Mouse (Mus musculus) embryonic facial prominence, embryonic 15.5 days (tissue): Measurements from ENCODE around the gene Iqsec1. TPM values are rescaled to one million over a fixed set of nuclear protein-coding genes. Genes with fewer than 3 reads are reported as not detected.

Experiments used
- ATAC-seq: fragments of 200-750 bp; cut with Nextera tagmentation; 2 replicates; pipeline ENCODE4 v1.8.0; 2017; ENCODE audit warnings: low read depth, moderate TSS enrichment; ENCODE audit not compliant: insufficient number of reproducible peaks, low FRiP score, low TSS enrichment
- H3K27ac ChIP-seq: fragments of 300-500 bp; sonication (generic); replicated peaks from 2 replicates; pipeline ENCODE4 v1.5.1; 2015; ENCODE audit warnings: mild to moderate bottlenecking, inconsistent platforms
- H3K27me3 ChIP-seq: fragments of 300-500 bp; sonication (generic); 2 replicates; pipeline ENCODE4 v1.6.1; 2015; ENCODE audit warnings: inconsistent platforms
- H3K36me3 ChIP-seq: fragments of 300-500 bp; sonication (generic); 2 replicates; pipeline ENCODE4 v1.6.1; 2015; ENCODE audit warnings: mild to moderate bottlenecking, inconsistent platforms
- H3K4me1 ChIP-seq: fragments of 300-500 bp; sonication (generic); 2 replicates; pipeline ENCODE4 v1.6.1; 2015; ENCODE audit warnings: inconsistent platforms
- H3K4me2 ChIP-seq: fragments of 300-500 bp; sonication (generic); replicated peaks from 2 replicates; pipeline ENCODE4 v1.6.1; 2015; ENCODE audit warnings: mild to moderate bottlenecking, inconsistent platforms
- H3K4me3 ChIP-seq: fragments of 300-500 bp; sonication (generic); replicated peaks from 2 replicates; pipeline ENCODE4 v1.5.1; 2015; ENCODE audit warnings: mild to moderate bottlenecking, inconsistent platforms
- H3K9ac ChIP-seq: fragments of 300-500 bp; sonication (generic); 2 replicates; pipeline ENCODE4 v1.6.1; 2015; ENCODE audit warnings: inconsistent platforms
- H3K9me3 ChIP-seq: fragments of 300-500 bp; sonication (generic); replicated peaks from 2 replicates; pipeline ENCODE4 v1.6.1; 2016; ENCODE audit warnings: inconsistent platforms
- WGBS: fragments of 180-500 bp; shearing (Covaris S2); methylation state at CpG from one replicate; pipeline ENCODE4 v1.1.7; 2015; 5-methylcytosine and 5-hydroxymethylcytosine counted together
- polyA plus RNA-seq: library from polyadenylated mRNA; unstranded; fragments of >200 nt; fragmentation: Nextera tagmentation; extraction: Ambion mirVana; gene quantifications from 2 replicates; pipeline ENCODE4 v1.2.1, GENCODE M21; 2015

Gene Iqsec1
- polyA plus RNA-seq, 1 experiment from 2014 or later, result 11.4 TPM

DNA sequence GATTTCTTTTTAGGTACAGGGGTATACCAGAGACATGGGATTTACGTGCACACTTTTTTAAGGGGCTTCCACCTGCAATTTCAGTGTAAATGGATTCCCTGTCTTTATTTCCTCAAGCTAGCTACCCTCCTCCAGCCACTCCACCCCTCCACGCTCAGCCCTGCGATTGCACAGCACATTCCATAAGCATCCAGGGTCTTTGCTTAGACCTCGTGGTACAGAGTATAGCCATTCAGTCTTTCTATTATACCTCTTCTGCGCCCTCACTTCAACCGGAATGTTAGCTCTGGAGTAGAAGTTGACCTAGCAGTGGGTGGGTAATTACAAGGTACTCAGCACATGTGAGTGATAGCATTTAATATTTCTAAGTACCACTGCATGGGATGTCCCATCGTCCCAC is 13.1 kb upstream of the Iqsec1 start:
- no peak overlapping the region for H3K27ac ChIP-seq
- H3K27me3 ChIP-seq, result no peaks in the 10 kb centered on the region; the same call in 1 of the 2 replicates
- WGBS, result 40% methylated on average over 7 of the region's 7 CpGs
- H3K4me2 ChIP-seq, result no peak overlapping the region
- H3K4me1 ChIP-seq, result peaks cover 9% of the 10 kb centered on the region
- H3K4me3 ChIP-seq, result no peak overlapping the region
- no peaks in the 10 kb centered on the region for H3K36me3 ChIP-seq
- no peak overlapping the region for H3K9ac ChIP-seq
- no peak for ATAC-seq
- H3K9me3 ChIP-seq, result no peaks in the 10 kb centered on the region

DNA sequence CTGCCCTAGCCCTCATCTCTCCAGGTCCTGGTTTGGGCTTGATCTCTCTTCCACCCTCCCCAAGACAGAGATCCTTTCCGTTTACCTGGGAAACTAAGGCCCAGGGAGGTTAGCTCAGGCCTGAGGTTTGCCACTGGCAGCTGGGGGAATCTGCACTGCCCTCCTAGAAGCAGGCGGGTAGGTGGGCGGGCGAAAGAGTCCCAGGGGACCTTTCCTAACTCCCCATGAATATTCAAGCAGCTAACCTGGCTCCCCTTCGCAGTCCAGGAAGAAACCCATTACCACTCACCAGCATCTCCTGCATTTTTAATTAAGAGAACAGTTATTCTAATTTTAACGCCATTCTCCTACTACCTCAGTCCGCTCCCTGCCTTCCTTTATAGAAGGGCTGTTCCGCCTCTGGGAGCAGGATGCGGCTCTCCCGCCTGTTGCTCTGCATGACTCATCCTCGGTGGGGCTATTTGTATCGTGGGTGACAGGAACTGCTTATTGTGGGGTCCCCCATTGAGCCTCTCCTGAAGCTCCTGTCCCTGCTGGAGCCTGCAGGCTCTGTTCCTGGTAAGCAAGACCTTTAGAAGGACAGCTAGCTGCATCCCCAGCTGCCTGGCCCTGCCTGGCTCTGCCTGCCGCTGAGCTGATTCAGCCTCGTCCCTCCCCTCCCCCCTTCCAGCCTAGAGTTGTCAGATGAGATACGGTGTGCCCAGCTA is 12.5 kb upstream of the Iqsec1 start:
- no peak overlapping the region for H3K4me2 ChIP-seq
- H3K36me3 ChIP-seq, result no peaks in the 10 kb centered on the region
- no peak overlapping the region for H3K9ac ChIP-seq
- no peak for ATAC-seq
- no peaks in the 10 kb centered on the region; the same call in 1 of the 2 replicates for H3K27me3 ChIP-seq
- H3K4me1 ChIP-seq, result peaks cover 9% of the 10 kb centered on the region
- WGBS, result 13% methylated on average over 15 of the region's 15 CpGs
- no peaks in the 10 kb centered on the region for H3K9me3 ChIP-seq
- H3K27ac ChIP-seq, result no peak overlapping the region
- H3K4me3 ChIP-seq, result no peak overlapping the region

DNA sequence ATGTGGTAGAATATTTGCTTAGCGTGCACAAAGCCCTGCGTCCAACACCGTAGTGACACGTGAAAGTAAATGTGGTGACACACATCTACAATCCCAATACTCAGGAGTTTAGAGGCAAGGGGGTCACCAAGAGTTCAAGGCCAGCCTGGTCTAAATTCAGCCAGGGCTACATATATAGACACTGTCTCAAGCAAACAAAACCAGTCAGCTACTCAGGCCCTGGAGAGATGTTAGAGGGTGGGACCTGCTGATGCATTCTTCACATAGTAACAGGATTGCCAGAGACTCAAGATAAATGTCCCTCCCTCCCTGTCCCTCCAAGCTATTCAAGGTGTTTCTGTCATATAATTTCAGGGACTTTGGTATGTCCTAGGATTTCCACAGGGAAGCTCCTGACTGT is 10.7 kb upstream of the Iqsec1 start:
- ATAC-seq, result no peak
- no peaks in the 10 kb centered on the region for H3K9me3 ChIP-seq
- no peaks in the 10 kb centered on the region; the same call in 1 of the 2 replicates for H3K27me3 ChIP-seq
- WGBS, result 92% methylated on average over 4 of the region's 4 CpGs
- H3K4me3 ChIP-seq, result no peak overlapping the region
- H3K4me1 ChIP-seq, result peaks cover 9% of the 10 kb centered on the region
- H3K4me2 ChIP-seq, result no peak overlapping the region
- H3K27ac ChIP-seq, result no peak overlapping the region
- no peaks in the 10 kb centered on the region for H3K36me3 ChIP-seq
- no peak overlapping the region for H3K9ac ChIP-seq

DNA sequence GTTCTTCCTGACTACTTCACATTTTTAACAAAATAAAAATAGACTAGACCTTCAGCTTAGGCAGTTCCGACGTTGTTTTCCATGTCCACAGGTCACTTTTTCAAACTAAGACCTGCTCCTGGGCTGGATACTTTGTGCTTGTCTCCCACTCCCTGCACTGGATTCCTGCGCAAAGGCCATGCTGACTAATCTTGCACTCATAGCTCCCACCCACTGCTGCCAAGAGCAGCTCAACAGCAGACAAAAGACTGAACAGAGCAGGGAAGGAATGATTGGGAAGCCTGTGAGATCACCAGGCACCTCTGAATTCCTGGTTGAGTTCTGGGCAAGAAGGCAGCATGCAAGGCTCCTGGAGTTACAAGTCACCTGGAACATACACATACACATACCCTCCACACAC is 8.5 kb upstream of the Iqsec1 start:
- Histone ChIP-seq H3K27ac (no peak overlapping the region), H3K9ac (no peak overlapping the region), H3K9me3 (no peaks in the 10 kb centered on the region), H3K4me3 (no peak overlapping the region), H3K4me1 (peaks cover 9% of the 10 kb centered on the region), H3K27me3 (no peaks in the 10 kb centered on the region; the same call in 1 of the 2 replicates), H3K36me3 (no peaks in the 10 kb centered on the region), H3K4me2 (no peak overlapping the region)
- 94% methylated on average over 3 of the region's 3 CpGs for WGBS
- no peak for ATAC-seq

DNA sequence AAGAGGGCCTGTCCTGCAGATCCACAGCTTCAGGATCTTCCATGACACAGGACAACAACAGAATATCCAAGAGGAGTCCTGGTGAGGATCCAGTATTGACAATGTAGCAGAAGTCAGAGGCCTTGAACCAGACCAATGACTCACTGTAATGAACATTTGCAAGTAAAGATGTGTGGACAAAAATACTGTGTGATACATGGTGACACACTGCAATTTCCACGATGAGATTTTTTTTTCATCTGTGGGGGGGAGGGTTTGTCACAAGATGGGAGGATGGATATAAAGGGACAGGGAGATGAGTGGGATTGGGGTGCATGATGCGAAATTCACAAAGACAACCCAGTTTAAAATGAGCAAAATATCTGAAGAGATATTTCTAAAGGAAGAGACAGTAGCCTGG is 7.7 kb upstream of the Iqsec1 start:
- Histone ChIP-seq H3K27me3 (no peaks in the 10 kb centered on the region; the same call in 1 of the 2 replicates), H3K4me3 (no peak overlapping the region), H3K27ac (no peak overlapping the region), H3K4me1 (peaks cover 6% of the 10 kb centered on the region), H3K36me3 (no peaks in the 10 kb centered on the region), H3K9ac (no peak overlapping the region), H3K9me3 (no peaks in the 10 kb centered on the region), H3K4me2 (no peak overlapping the region)
- no peak for ATAC-seq
- WGBS, result 91% methylated on average over 2 of the region's 2 CpGs

DNA sequence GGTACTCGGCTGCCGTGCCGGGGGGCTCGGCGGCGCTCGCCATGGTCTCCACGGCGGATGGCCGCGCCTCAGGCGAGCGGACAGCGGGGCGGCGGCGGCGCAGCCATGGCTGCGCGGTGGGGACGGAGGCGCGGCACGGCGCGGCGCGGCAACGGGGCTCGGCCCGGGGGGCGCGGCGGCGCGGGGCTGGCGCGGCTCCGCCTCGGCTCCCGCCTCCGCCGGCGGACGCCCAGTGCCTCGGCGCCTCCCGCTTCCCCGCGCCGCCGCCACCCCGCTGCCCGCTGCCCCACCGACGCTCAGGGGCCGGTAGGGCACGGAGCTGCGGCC is 223 bp downstream of the Iqsec1 start:
- H3K36me3 ChIP-seq, result no peaks in the 10 kb centered on the region
- WGBS, result under 1% methylated on average over 59 of the region's 59 CpGs
- H3K9ac ChIP-seq, result peak overlapping the region; percentile 39
- H3K4me3 ChIP-seq, result peak overlapping the region; percentile 59
- no peak overlapping the region for H3K27ac ChIP-seq
- 0 out of 2 replicates have a peak, but pooled peaks have one; percentile 30 for ATAC-seq
- H3K4me1 ChIP-seq, result peaks cover 15% of the 10 kb centered on the region
- H3K4me2 ChIP-seq, result peak overlapping the region; percentile 100
- H3K9me3 ChIP-seq, result peaks cover 10% of the 10 kb centered on the region; the same call in 1 of the 2 replicates
- H3K27me3 ChIP-seq, result peaks cover 4% of the 10 kb centered on the region; the same call in 1 of the 2 replicates

DNA sequence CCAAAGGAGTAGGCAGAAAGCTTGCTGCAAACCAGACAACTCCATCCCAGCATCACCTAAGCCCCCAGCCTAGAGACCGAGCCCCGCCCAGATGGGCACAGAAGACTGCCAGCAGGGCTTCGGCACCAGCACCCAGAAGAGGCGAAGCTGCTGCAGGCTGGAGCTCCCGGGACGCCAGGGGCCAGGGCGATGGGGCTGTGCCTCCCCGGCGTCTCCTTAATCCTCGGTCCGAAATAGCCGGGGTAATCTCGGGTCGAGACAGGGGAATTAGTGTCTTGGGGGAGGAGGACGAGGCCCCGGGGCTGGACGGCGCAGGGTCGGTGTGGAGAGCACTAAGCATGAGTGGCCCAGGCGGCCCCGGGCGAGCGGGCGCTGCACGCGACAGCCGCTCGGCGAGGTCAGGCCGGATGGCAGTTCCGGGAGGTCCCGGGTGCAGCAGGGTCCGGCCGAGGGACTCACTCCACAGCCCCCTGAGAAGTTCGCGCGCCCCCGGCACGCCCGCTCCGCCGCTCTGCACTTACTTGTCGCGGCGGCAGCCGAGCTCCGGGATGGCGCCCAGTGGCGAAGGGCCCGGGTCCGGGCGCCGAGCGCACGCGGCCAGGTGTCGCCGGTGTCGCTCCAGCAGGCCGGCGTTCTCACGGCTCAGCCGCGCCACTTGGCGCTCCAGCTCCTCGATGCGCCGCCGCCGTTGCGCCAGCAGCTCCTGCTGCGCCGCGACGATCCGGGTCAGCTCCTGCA is 755 bp downstream of the Iqsec1 start:
- under 1% methylated on average over 72 of the region's 76 CpGs for WGBS
- Histone ChIP-seq H3K27ac (no peak overlapping the region), H3K9ac (peak overlapping the region; percentile 39), H3K27me3 (peaks cover 4% of the 10 kb centered on the region; the same call in 1 of the 2 replicates), H3K9me3 (peaks cover 10% of the 10 kb centered on the region; the same call in 1 of the 2 replicates), H3K4me3 (peak overlapping the region; percentile 59), H3K4me2 (peak overlapping the region; percentile 100), H3K4me1 (peaks cover 15% of the 10 kb centered on the region), H3K36me3 (no peaks in the 10 kb centered on the region)
- no peak for ATAC-seq

DNA sequence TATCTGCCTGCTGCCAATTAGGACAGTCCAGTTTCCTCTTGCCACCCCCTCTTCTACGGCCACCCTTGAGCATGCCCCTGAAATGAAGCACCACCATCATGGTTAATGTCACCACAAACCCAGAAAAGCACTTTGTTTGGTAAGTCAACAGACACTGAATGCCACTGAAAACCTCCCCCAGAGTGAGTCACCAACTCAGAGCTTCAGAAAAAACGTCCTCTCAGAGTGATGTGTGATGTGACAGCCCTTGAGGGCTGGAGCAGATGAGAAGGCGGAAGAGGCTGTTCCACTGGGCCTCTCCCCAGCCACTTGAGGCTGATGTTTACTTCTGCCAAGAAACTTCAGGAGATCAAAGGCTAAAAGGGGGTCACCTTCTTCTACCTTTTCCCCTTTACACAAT is 4.4 kb downstream of the Iqsec1 start:
- Histone ChIP-seq H3K36me3 (no peaks in the 10 kb centered on the region), H3K9ac (no peak overlapping the region), H3K27ac (no peak overlapping the region), H3K4me2 (no peak overlapping the region), H3K9me3 (peaks cover under 1% of the 10 kb centered on the region; the same call in 1 of the 2 replicates), H3K4me1 (peaks cover 15% of the 10 kb centered on the region), H3K27me3 (peaks cover 4% of the 10 kb centered on the region; the same call in 1 of the 2 replicates), H3K4me3 (no peak overlapping the region)
- 37% methylated on average over 3 of the region's 3 CpGs for WGBS
- ATAC-seq, result no peak

DNA sequence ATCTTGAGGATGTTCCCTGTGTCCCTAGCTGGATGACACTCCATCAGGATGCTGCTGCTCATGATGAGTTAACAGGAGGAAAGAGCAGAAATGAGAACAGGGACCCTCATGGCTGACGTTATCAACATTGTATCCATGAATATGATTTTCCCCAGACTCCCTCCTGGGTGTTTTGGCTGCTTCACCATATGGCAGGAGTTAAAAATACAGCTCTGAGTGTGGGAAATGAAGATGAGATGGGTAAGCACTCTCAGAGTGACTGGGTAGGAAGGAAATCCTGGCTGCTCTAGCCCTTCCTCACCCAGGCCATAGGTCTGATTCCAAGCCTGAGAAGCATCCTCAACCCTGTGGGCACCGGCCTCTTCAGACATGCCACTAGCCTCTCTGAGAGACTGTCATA is 14.2 kb downstream of the Iqsec1 start:
- H3K4me1 ChIP-seq, result peaks cover 7% of the 10 kb centered on the region; the same call in 1 of the 2 replicates

DNA sequence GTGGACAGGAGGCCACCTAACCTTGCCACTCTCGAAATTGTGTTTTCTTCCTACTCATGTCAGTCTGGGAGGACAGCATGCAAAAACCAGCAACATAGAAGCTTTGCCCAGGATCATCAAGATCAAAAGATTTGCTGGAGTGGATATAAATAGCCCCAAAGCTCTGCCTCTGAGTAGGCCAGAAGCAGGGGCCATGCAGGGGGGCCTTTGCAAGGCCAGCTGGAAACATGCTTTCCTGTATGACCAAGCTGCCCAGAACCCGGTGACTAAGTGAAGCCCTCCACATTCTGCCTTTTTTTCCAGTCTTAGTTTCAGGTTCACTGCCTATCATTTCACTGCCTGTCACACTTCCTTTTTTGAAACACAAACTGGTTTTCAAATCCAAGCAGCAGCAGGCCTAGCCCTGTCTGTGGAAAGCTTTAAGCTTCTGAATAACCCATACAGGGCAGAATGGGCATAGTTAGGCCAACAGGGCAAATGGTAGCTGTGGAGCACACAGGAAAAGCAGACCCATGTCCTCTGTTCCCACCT is 19.1 kb downstream of the Iqsec1 start:
- no peak for ATAC-seq
- Histone ChIP-seq H3K27me3 (no peaks in the 10 kb centered on the region), H3K9me3 (no peaks in the 10 kb centered on the region), H3K4me1 (peaks cover 8% of the 10 kb centered on the region; the same call in 1 of the 2 replicates), H3K36me3 (no peaks in the 10 kb centered on the region), H3K4me2 (no peak overlapping the region), H3K27ac (0 out of 2 replicates have a peak overlapping the region, but pooled peaks have one; percentile 39), H3K4me3 (no peak overlapping the region), H3K9ac (no peak overlapping the region)
- whole genome bisulfite sequencing, result 41% methylated on average over 2 of the region's 2 CpGs

More for the DNA sequence above, 14.2 kb downstream of the Iqsec1 start:
- no peaks in the 10 kb centered on the region for H3K36me3 ChIP-seq
- no peaks in the 10 kb centered on the region for H3K9me3 ChIP-seq
- H3K4me2 ChIP-seq, result no peak overlapping the region
- H3K27me3 ChIP-seq, result no peaks in the 10 kb centered on the region
- 69% methylated on average over 2 of the region's 2 CpGs for WGBS
- no peak overlapping the region for H3K4me3 ChIP-seq
- H3K9ac ChIP-seq, result no peak overlapping the region
- ATAC-seq, result no peak
- no peak overlapping the region for H3K27ac ChIP-seq

DNA sequence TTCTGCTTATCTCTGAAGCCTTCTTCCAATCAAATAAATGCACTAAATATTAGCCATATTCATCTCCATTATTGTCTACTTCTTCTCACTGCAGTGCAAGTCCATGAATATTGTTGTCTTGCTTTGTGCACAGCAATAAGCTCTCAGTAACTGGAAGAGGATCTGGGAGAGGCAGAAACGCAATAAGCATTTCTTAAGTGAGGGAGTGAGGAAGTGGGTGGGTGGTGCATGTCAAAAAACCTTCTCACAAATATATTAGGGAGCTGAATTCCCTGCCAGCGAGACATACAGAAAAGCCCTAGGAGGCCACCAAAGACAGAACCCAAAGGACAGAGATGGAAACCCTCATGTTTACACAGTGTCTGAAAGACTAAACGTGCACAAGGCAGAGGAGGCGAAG is 35.1 kb downstream of the Iqsec1 start:
- no peaks in the 10 kb centered on the region for H3K36me3 ChIP-seq
- ATAC-seq, result no peak
- H3K27ac ChIP-seq, result no peak overlapping the region
- H3K4me1 ChIP-seq, result no peaks in the 10 kb centered on the region
- H3K9ac ChIP-seq, result no peak overlapping the region
- no peaks in the 10 kb centered on the region for H3K9me3 ChIP-seq
- H3K27me3 ChIP-seq, result no peaks in the 10 kb centered on the region
- no peak overlapping the region for H3K4me3 ChIP-seq
- no peak overlapping the region for H3K4me2 ChIP-seq
- WGBS, result 80% methylated on average over 4 of the region's 4 CpGs
